Mouse (Mus musculus) cerebellum, postnatal 10 days (tissue): ENCODE results near the gene Sptan1.

Experiments
- DNase-seq, 2 experiments: peaks; one replicate each; pipeline ENCODE4 v3.0.0; 2021; ENCODE audit warnings: mixed read lengths in 2 of 2

Sptan1 gene

DNA sequence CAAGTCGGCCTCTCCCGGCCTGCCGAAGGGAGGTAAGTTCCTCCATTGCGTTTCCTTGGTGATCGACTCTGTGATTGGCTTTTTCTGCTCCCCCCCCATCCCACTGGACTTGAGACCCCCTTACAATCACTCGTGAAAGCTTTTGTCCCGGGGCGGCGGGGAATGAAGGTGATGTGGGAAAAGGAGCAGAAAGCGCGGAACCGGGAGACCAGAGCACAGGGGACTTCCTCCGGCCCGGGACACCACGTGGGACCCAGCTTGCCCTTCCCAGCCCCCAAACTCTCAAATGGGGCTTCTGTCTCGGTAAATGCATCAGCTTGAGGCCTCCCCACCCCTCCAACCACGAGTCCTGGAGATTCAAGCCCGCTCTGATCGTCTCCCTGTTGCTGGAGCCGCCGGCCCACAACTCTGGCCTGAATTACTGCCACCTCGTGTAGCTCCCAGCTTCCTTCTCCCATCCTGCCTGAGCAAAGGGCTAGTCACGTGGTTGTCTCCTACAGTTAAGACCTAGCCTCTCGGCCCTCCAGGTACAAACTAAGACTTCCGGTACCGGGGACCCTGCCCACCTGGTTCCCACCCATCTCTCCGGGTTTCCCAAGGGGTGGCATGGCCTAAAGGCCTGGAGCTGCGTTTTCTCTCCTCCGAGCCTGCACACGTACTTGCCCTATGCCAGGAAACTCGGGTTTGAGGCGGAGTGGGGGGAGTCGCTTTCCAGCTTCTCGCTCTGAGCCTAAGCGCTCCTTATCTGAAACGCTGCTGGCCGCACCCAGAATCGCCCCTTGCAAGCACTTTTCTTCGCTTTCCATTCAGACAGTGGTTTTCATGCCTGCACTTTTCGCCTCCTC lies 97.1 kb downstream of the Sptan1 start:
- DNase-seq, result peak; percentile 61 to 63

DNA sequence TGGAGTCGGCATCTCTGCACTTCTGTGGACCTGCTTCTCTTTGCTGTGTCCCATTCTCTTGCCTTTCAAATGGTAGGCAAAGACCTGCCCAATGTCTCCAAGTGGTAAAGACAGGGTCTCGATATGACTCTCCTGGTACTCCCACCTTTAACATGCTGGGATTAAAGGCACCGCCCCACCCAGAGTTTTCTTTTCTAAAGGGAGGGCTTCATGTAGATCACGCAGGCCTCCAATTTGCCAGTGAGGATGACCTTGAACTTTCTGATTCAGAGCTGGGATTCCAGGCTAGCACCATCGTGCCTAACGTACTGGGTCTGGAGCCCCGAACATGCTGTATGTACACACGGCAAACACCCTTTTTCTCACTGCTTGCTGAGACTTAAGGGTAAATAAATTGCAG lies 97.9 kb downstream of the Sptan1 start:
- no peak for DNase-seq

DNA sequence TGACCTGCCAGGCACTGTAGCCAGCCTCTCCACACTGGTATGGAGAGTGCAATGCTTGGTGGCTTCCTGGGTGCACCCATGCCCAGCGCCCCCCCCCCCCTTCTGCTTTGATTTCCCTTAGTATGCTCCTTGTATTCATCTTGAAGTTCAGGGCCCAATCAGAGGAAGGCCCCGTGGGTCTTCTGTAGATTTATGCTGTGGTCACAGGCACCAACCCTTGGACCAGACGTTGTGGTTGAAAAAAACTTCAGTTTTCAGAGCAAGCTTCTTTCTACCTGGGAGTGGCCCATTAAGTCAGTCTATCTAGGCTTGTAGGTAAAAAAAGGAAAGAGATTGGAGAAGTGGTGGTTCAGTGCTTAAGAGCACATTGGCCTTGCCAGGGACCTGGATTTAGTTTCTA lies 98.4 kb downstream of the Sptan1 start:
- no peak for DNase-seq

DNA sequence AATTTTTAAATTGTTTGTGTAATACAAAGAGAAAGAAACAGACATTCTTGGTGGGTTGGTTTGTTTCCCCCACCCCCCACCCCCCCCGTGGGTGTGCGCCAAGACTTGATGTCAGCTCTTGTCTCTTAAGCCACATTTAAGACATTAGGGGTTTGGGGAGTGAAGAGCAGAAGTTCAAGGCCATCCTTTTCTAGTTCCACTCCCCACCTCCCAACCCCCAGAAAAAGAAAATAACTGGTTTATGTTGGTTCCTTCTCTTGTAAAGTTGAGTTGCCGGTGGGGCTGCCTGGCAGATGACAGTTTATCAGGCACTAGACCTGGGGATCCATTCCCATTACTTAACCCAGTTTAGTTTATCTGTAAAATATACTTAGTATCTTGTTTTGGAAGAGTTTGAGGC lies 98.9 kb downstream of the Sptan1 start:
- DNase-seq, result no peak

DNA sequence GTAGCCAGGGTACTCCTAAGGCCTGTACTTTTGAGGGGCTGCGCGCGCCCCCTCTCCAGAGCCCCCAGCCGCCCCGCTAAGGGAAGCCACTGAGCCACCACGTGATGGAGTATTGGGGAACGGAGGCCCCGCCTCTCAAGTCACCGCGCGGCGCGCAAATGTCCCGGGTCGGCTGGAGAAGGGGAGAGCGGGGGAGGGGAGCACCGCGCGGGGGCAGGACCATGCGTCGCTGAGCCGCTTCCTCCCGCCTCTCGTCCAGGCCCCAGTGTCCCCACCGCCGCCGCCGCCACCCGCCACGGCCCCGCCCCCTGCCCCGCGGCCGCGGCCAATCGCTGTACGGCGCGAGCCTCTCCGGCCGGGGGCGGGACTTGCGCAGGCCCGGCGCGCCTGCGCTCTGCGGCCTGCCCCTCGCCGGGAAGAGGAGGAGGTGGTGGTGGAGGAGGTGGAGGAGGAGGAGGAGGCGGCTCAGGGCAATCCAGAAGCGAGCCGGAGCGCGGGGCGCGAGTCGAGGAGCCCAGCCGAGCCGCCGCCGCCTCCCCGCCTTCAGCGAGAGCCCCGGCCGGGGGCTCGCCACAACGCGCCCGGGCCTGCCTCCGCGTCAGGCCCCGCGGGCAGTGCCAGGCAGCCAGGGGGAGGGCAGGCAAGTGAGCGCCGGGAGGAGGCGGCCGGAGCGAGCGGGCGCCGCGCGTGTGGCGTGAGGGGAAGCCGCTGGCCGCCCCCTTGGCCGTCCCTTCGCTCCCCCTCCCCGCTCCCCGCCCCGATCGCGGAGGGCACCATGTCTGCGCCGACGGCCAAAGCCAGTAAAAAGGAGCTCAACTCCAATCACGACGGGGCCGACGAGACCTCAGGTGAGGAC lies 100.9 kb downstream of the Sptan1 start:
- DNase-seq, result peak; percentile 97 to 99

DNA sequence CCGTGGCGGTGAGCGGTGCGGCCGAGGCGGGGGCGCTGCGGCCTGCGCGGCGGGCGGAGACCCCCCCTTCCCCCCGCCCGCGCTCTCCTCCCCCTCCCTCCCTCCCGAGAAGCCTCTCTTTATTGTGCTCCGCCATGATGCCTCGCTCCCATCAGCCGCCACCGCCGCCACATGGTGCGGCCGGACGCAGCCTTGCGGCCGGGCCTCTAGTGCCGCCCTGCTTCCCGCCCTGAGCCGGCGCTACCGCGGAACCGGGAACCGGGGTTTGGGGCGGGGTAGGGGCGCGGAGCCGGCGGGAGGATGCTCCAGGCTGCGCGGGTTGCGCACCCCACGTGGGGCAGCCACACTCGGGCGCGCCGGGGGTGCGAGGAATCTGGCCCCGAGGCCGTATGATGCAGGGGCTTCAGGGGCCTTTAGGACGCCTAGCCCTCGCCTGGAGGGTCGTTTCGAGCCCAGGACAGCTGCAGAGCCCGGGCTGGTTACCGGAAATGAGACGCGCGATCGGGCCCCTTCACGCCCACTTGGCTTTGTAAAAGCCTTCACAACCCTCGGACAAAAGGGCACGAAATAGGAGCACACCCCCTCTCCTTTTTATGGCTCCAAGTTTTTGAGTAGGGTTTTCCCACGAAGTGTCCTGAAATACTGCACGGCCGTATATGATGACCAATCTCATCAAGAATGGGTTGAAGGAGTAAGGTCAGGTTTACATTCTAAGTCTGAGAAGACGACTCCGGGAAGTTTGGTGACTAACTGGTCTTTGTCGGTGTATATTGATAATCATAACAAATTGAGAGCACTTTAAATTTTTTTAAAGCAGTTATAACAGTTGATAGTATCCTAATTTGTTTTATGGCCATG lies 101.9 kb downstream of the Sptan1 start:
- peak; percentile 70 to 75 for DNase-seq

DNA sequence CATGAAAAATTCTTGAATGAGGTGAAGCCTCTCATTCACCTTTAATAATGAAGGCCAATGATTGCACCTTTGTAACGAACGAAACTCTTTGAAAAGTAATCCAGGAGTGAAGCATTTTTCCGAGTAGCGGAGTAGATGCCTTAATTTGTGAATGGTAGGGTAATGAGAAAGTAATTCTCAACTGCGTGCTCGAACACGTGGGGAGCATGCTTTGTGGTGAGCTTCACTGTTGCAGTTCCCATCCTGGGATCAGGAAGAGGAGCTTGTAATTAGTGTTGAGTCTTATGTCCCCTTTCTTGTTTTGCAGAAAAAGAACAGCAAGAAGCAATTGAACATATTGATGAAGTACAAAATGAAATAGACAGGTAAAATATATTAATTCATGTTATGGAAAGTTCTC lies 102.6 kb downstream of the Sptan1 start:
- no peak for DNase-seq

DNA sequence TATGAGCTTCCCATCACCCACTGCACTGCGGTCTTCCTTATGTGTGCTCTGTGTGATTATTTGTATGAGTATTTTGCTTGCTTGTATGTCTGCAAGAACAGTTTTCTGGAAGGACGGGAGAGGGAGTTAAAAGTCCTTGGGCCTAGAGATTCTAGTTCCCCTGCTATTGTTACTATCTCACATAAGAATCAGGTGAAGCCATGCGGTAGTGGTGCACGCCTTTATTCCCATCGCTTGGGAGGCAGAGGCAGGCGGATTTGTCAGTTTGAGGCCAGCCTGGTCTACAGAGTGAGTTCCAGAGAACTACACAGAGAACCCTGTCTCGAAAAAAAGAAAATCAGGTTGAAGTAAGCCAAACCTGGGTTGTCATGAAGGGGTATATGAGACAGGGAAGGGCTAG lies 107.5 kb downstream of the Sptan1 start:
- no peak for DNase-seq

DNA sequence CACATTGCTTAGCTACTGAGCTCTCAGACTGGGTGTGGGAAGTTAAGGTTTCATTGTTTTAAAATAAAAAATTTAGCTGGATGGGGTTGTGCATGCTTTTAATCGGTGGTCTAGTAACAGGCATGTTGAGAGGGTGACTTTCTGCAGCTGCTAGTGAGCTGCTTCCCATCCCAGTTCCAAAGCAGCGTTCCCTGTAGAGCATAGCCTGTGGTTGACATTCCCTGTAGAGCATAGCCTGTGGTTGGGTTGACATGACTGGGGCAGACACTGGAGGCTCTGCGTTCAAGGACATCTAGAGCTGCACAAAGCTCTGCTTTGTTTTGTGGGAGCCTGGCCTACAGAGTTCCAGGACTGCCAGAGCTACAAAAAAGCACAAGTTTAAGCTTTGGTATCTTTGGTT lies 107.9 kb downstream of the Sptan1 start:
- no peak for DNase-seq

DNA sequence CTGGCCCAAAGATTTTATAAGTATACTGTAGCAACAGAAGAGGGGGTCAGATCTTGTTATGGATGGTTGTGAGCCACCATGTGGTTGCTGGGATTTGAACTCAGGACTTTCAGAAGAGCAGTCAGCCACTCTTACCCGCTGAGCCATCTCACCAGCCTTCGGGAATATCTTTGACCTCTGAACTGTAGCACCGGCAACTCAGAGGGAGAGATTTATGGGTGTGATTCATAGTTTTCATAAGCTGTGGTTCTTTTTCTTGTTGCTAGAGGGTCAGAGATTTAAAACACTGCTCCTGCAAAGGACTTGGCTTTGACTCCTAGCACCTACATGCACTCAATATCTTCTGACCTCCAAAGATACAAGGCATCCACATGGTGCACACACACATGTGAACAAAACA lies 110.3 kb downstream of the Sptan1 start:
- no peak for DNase-seq

DNA sequence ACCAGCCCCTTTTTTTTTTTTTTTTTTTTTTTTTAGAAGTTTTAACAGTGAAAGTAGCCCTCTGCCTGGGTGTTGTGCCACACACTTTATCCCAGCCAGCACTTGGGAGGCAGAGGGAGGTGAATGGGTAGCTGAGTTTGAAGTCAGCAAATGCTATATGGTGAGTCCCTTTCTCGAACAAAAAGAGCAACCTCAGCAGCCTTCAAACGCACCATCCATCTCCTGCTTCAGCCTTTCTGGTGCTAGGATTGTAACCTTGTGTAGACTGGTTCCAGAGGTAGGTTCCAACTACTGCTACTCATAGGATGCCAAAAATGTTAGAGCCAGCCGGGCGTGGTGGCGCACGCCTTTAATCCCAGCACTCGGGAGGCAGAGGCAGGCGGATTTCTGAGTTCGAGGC lies 111.1 kb downstream of the Sptan1 start:
- DNase-seq, result no peak

DNA sequence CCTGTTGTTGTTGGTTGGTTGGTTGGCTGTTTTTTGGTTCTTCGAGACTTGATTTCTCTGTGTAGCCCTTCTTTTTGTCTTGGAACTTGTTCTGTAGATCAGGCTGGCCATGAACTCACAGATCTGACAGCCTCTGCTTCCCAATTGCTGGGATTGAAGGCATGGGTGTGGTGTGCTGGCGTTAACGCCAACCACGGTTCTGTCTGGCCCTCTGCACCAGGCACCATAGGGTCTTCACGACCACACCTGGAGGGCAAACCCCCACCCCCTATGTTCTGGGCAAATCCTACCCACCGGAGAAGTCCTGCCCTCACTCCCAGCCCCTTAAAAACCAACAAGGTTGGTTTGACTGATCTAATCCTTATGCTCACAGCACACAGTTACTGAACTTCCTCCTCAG lies 111.6 kb downstream of the Sptan1 start:
- no peak for DNase-seq

DNA sequence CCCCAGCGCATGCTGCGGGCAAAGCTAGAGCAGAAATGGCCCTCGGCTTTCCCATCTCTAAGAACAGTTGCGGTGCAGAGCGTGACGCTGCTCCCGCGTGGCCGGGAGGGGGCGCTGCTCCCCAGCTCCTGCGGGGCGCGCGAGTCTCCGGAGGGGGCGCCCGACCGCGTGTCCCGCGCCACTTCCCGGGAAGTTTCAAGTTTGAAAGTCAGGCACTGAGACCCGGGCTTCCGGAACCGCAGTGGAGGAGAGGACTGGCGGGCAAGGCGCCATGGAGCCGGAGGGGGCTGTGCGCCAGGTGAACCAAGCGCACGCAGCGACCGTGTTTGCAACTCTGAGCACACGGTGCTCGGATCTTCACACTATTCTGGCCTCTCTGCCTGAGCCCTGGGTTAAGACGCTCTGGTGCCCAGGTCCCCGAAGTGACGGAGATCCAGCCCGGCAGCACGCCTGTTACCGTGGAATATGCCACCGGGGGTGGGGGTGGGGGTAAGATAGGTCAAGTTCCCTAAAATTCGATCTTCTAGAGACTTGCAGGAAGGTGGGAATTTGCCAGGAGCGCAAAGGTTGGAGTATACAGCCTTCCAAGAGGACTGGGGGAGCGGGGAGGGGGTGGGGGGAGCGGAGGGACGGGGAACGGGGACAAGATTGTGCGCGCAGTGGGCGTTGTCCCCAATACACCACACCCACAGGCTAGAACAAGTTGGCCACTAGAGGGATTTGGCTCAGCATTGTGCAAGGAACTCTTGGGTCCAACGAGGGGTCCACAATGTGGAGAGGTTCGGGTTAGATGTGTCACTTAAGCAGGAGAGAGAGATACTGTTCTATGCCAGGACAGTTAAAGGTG lies 112.4 kb downstream of the Sptan1 start, which contains the start of gene Pkn3:
Pkn3 (plus strand) TSS at position 183 of the 847 bp plus-strand sequence.
- DNase-seq, result peak; percentile 87 to 92

DNA sequence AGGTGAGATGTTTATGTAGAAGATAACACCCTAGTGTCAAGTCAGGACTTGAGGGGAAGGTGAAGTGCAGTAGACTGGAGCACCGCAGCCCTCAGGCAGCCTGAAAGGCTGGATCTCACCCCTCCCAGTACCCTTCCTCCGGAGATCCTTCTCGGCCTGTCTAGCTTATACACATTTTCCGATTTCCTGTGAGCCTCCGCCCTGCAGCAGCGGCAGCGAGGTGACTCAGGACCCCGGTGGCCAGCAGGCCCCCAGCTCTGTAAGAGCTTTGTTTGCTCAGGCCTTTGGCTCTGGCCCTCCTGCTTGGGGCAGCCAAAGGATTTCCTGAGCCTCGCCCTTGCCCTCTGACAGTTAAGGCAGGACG lies 113.0 kb downstream of the Sptan1 start:
- DNase-seq, result no peak

DNA sequence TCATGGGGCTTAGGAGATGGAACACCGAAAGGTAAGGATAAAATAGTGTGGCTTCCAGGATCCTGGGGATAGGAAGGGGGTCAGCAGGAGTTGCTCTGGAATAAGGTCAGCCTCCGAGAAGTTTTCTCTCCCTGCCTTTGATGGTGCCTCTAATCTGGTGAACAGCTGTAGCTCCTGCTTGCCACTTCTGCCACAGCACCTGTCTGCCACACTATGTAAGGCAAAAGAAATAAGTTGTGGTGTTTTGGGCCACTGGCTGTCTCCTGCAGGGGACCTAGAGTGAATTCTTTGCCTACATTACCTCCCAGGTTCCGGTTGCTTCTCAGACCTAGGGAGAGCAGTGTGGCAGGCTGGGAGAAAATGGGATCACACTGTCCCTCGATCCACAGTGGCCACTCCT lies 113.4 kb downstream of the Sptan1 start:
- DNase-seq, result no peak

DNA sequence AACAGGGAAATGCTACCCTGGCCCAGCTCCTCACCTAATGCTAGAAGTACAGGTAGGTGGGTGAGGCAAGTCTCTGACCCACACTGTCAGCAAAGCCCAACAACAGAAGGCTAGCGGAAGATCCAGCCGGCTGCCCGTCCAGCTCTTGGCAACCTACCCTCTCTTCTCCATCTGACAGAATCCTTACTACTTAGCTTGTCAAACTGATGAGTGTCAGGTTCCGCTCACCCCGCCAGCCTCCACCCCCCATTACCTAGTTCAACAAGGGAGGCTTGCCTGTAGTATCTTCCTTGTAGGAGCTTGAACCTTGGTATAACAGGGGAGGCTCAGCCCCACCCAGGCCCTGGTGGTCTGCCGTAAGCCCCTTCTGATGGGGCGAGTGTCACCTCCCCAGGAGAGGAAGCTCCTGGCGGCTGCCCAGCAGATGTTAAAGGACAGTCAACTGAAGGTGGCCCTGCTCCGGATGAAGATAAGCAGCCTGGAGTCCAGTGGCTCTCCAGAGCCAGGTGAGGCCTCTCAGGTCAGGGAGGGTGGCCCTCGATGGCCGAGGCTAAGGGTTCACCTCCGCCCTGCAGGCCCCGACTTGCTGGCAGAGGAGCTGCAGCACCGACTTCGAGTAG lies 114.9 kb downstream of the Sptan1 start:
- peak; percentile 41 to 49 for DNase-seq
